Mouse (Mus musculus) CD8-positive naive resting alpha-beta T cell, adult 2 months (primary cell): ENCODE measurements around the gene Majin.
A peak's percentile ranks its signal among the peaks of the same experiment; 100 is the strongest.

ENCODE experiments used
- DNase-seq, 2 experiments: peaks; one replicate each; pipeline ENCODE4 v3.0.0; 2022; ENCODE audit warnings: low read depth in 2 of 2, low spot score in 2 of 2

Majin gene

GRCm38 (mm10) chr19:6184131-6184530 is at the start of gene Majin:
Majin (plus strand) TSS chr19:6184388.
- DNase-seq, result no peak

DNA sequence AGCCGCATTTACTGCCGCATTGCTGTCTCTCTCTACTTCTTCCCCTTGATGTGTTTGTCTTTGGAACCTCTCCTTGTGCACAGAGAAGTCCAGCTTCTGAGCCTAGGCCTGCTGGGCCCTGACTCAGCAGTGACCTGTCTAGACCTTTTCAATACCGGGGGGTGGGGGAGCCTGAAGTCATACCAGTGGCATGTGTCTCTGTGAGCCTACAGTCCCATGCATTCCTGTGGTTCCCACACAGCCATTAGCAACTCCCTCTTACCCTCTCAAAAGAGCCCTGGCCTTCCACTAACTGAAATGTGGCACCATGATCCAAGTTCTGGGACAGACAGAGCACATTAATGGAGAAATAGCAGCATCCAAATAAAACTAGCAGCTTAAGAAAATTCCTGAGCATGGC is 47.8 kb upstream of the Majin start:
- no peak for DNase-seq

- DNase-seq, result no peak
Observed at GRCm38 (mm10) chr19:6139701-6140100, 44.5 kb upstream of the Majin start.

DNA sequence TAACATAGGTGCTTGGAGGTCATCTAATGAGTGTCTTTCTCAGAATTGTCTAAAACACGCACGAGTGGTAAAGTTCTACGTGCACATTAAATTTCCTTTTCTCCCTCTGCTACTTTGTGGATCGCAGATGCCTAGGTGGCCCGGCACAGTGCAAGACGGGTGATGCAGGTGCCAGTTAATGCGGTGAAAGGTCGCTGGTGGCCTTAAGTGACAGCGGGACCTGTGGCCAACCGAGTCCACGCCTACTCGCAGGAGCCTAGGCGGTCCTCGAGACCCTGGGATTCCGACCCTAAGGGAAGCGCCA is 43.9 kb upstream of the Majin start:
- no peak for DNase-seq

DNA sequence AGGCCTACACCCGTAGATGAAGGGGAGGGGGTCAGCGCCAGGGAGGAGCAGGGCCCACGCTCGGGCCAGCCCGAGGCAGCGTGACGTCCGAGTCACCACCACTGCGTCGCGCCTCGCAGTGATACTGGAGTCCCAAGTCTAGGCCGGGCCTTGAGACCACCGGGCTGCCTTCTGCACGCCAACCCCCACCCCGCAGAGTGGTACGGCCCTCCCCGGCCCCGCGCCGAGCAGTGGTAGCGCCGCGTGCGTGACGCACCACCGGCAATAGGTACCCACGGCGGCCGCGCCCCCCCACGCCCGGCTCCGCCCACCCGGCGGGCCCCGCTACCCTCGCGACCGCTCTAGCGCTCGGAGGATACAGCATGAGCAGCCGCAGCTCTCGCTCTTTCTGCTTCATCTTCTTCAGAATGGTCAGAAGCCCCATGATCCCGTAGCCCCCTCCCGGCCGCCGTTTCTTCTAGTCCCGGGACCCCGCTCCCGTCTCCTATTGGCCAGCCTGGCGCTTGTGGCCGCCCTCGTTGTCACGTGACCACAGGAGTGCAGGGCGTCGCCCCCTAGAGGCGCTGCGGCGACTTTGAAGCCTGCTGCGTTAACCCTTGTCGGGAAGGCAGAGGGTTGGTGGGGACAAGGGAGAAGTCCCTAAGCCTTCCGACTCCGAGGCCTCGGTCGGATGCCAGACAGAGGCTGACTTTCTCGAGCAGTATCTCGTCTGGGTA is 43.4 kb upstream of the Majin start, which contains the start of gene Batf2:
Gene Batf2, plus strand, starts transcription at position 306 of the 716 bp plus-strand sequence.
- DNase-seq, result peak; percentile 90 to 91

DNA sequence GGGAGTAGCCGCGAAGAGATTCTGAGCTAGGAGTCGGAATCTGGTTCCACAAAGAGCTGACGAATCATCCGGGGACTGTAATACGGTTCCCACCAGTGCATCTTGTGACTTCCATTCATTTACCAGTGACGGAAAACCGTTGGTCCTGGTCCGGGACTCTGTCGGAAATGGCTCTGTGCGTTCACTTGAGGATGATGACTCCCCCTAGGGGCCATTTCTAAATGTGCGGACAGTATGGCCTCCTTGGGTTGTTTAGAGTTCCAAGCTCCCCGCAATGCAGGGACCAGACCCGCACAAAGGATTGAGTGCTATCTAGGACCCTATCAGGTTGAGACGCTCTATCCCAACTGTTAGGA is 42.8 kb upstream of the Majin start, which contains the start of gene Arl2:
Gene Arl2, minus strand, starts transcription at position 155 of the 356 bp plus-strand sequence.
- DNase-seq, result peak; percentile 66 to 80

GRCm38 (mm10) chr19:6144842-6145241 is 39.3 kb upstream of the Majin start:
- no peak for DNase-seq

GRCm38 (mm10) chr19:6155174-6155573 is 29.0 kb upstream of the Majin start:
- DNase-seq, result no peak

- no peak for DNase-seq
Observed at GRCm38 (mm10) chr19:6156372-6156771, 27.8 kb upstream of the Majin start.

GRCm38 (mm10) chr19:6157220-6157619 is 27.0 kb upstream of the Majin start:
- DNase-seq, result no peak

- no peak for DNase-seq
Observed at GRCm38 (mm10) chr19:6163872-6164547, 20.2 kb upstream of the Majin start.

GRCm38 (mm10) chr19:6166750-6167149 is 17.4 kb upstream of the Majin start:
- DNase-seq, result no peak

- no peak for DNase-seq
Observed at GRCm38 (mm10) chr19:6171215-6171614, 13.0 kb upstream of the Majin start.

DNA sequence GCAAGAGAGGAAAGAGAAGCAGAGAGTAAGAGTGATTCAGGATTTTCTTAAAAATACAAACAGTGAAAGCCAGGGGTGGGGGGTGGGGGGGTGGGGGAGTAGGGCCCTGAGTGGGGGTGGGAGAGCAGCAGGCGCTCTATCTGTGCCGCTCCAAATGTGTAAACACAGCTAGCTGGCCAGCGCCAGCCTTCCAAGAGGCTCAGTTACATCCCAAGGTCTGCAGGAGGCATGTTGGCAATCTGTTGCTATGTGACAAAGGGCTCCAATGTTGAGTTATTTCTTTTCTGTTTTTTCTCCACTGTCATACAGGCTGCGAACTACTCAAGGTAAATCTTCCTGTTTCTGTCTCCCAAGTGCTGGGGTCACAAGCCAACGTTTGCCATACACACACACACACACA is 9.4 kb upstream of the Majin start:
- no peak for DNase-seq

GRCm38 (mm10) chr19:6178775-6179174 is 5.4 kb upstream of the Majin start:
- no peak for DNase-seq

DNA sequence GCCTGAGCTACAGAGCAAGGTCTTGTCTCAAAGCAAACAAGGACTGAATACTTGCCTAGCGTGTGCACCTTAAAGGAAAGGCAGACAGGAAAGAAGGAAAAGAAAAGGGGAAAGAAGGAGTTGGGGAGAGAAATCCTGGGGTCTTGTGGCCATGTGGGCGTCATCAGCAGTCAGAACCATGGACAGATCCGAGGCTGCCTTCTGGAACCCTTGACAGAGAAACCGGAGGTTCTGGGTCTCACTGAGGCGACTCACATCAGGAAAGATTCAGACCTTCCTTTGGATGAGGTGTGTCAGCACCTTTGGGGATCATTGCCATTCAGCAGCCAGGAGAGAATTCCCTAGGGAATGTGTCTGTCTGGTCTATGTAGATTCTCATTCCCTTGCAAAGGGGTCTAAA is 2.6 kb upstream of the Majin start:
- no peak for DNase-seq

GRCm38 (mm10) chr19:6182534-6182933 is 1.7 kb upstream of the Majin start:
- no peak for DNase-seq

DNA sequence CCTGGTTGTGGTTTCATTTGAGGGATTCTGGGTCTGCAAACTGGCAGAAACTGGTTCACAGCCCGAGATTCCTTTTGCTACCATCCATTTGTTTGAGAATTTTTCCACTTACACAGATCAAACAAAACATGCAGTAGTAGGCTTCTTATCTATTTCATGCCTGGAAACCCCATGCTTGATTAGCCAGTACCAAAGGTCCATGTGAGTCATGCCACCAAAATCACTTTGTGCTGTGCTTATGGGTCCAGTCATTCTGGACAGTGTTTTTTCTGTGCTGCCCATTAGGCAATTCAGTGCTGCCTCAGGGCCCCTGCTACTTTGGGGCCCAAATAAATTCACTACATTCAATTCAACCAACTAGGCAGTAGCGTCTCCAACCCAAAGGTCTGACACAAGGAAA is 20.1 kb downstream of the Majin start:
- DNase-seq, result no peak

- DNase-seq, result no peak
Observed at GRCm38 (mm10) chr19:6206716-6207115, 22.5 kb downstream of the Majin start.

GRCm38 (mm10) chr19:6216046-6216705 is 32.0 kb downstream of the Majin start:
- no peak for DNase-seq

- no peak for DNase-seq
Observed at GRCm38 (mm10) chr19:6218606-6219005, 34.4 kb downstream of the Majin start.

DNA sequence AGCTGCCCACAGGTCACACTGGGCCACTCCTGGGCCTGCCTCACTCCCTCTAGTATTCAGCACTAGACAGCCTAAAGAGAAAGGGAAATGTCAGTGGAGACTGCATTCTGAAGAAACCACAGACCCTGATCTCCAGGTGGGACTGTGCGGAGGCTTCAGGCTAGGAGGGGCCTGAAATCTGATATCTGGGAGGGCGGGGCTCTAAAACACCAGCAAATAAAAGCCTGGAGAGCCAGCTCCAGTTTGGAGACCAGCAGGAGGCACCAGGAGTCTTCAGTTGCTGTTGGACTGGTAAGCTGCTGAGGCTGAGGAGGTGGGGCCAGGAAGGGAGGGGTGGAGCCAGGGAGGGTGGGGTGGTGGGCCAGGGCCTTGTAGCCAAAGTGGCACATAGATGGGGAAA is 41.9 kb downstream of the Majin start, which contains the start of gene Gpha2:
Gene Gpha2, plus strand, starts transcription at position 246 of the 400 bp plus-strand sequence.
- no peak for DNase-seq
